Mouse (Mus musculus) midbrain, embryonic 13.5 days (tissue): ENCODE measurements around the gene Scaf8. TPM values are rescaled to one million over a fixed set of nuclear protein-coding genes. Genes with fewer than 3 reads are reported as not detected.

Experiments
- ATAC-seq: fragments of 200-750 bp; cut with Nextera tagmentation; 2 replicates; pipeline ENCODE4 v1.8.0; 2017; ENCODE audit warnings: mild to moderate bottlenecking, moderate TSS enrichment, moderate library complexity
- H3K27ac ChIP-seq: fragments of 300-500 bp; sonication (generic); 2 replicates; pipeline ENCODE4 v1.5.1; 2015; ENCODE audit warnings: inconsistent platforms, mild to moderate bottlenecking, moderate library complexity
- H3K27me3 ChIP-seq: fragments of 300-500 bp; sonication (generic); 2 replicates; pipeline ENCODE4 v1.6.1; 2015; ENCODE audit warnings: mild to moderate bottlenecking, inconsistent platforms
- H3K36me3 ChIP-seq: fragments of 300-500 bp; sonication (generic); 2 replicates; pipeline ENCODE4 v1.6.1; 2015; ENCODE audit warnings: mild to moderate bottlenecking, inconsistent platforms
- H3K4me1 ChIP-seq: fragments of 300-500 bp; sonication (generic); replicated peaks from 2 replicates; pipeline ENCODE4 v1.6.1; 2015; ENCODE audit warnings: inconsistent platforms
- H3K4me2 ChIP-seq: fragments of 300-500 bp; sonication (generic); replicated peaks from 2 replicates; pipeline ENCODE4 v1.6.1; 2015; ENCODE audit warnings: moderate library complexity, mild to moderate bottlenecking, inconsistent platforms
- H3K4me3 ChIP-seq: fragments of 300-500 bp; sonication (generic); replicated peaks from 2 replicates; pipeline ENCODE4 v1.5.1; 2015; ENCODE audit warnings: mild to moderate bottlenecking, inconsistent platforms
- H3K9ac ChIP-seq: fragments of 300-500 bp; sonication (generic); replicated peaks from 2 replicates; pipeline ENCODE4 v1.6.1; 2015; ENCODE audit warnings: mild to moderate bottlenecking, inconsistent platforms
- H3K9me3 ChIP-seq: fragments of 300-500 bp; sonication (generic); 2 replicates; pipeline ENCODE4 v1.6.1; 2016; ENCODE audit warnings: mild to moderate bottlenecking, inconsistent platforms
- WGBS: fragments of 180-500 bp; shearing (Covaris S2); methylation state at CpG from one replicate; pipeline ENCODE4 v1.1.7; 2015; 5-methylcytosine and 5-hydroxymethylcytosine counted together
- polyA plus RNA-seq: library from polyadenylated mRNA; unstranded; fragments of >200 nt; fragmentation: Nextera tagmentation; extraction: Ambion mirVana; gene quantifications from 2 replicates; pipeline ENCODE4 v1.2.1, GENCODE M21; 2015

Scaf8 gene
- polyA plus RNA-seq, 1 experiment from 2014 or later, result 17.0 TPM

GRCm38 (mm10) chr17:3246665-3247370 is 132.0 kb downstream of the Scaf8 start:
- Histone ChIP-seq H3K9ac (no peak overlapping the region), H3K27me3 (no peaks in the 10 kb centered on the region), H3K27ac (peak overlapping the region; percentile 55), H3K4me3 (no peak overlapping the region), H3K4me2 (no peak overlapping the region), H3K36me3 (no peaks in the 10 kb centered on the region; the same call in 1 of the 2 replicates), H3K4me1 (peaks cover 60% of the 10 kb centered on the region), H3K9me3 (no peaks in the 10 kb centered on the region)
- ATAC-seq, result peak; percentile 74
- 39% methylated on average over 7 of the region's 7 CpGs for WGBS

Other genes with a start within 250 kb of the Scaf8 start
- 1.9 and 4.9 TPM in 2 replicates for gene Tiam2, start 211.6 kb downstream of the Scaf8 start, polyA plus RNA-seq